Mouse (Mus musculus): ENCODE results near the gene Trim62.

DNA sequence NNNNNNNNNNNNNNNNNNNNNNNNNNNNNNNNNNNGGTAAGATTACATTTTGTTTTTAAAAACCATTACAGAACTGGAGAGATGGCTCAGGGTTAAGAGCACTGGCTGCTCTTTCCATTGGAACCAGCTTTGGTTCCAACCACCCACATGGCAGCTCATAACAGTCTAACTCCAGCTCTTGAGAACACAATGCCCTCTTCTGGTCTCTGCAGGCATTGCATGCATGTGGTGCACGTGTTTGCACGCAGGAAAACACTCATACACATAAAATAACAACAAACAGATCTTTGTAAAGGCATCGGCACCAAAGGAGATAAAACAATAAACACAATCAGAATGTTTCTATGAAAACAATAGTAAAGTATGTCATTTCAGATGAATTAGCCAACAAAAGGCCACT, 59.0 kb downstream of the Trim62 start:
- TF ChIP-seq CTCF (IDR thresholded peaks at IDR 0.05; ENCODE audit: control insufficient read depth, insufficient read depth, insufficient read length) (no peak), USF1 (IDR thresholded peaks at IDR 0.05; ENCODE audit: low read depth) (no peak), MYOD1 (IDR thresholded peaks at IDR 0.05; ENCODE audit: control insufficient read depth, insufficient read length, low read depth) (no peak), MAX (IDR thresholded peaks at IDR 0.05) (no peak), MYOG (IDR thresholded peaks at IDR 0.05; ENCODE audit: control insufficient read depth, extremely low read depth, insufficient read length) (no peak), CEBPB (IDR thresholded peaks at IDR 0.05; ENCODE audit: low read depth) (no peak), FOSL1 (IDR thresholded peaks at IDR 0.05; ENCODE audit: insufficient read depth, low read length, poor library complexity, severe bottlenecking) (no peak)
